Mouse (Mus musculus): Measurements from ENCODE around the gene B4galnt2. TPM values are rescaled to one million over a fixed set of nuclear protein-coding genes. Genes with fewer than 3 reads are reported as not detected.

The B4galnt2 gene
- polyA plus RNA-seq, 1 experiment, result 0.51 TPM

DNA sequence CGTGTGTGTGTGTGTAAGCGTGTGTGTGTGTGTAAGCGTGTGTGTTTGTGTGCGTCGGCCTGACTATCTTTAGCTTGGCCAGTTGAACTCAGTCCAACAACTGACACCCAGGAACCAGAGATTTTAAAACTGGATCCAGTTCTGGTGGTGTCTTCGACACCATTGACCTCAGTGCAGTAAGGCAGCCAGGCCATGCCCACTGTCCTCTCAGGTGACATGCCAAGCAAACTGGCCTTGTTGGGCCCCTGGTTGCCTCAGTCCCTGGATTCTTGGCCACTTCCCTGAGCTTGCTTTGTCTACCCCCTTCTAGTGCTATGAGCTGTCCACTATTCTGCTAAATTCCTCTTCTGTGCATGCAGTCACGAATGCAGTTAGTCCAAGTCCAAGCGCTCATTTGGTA, 53.3 kb downstream of the B4galnt2 start:
- no peak overlapping the region for H3K27ac ChIP-seq (ENCODE audit: insufficient read depth, low read length)
- H3K4me3 ChIP-seq (ENCODE audit: insufficient read depth, low read length), result no peak overlapping the region
- H3K4me1 ChIP-seq (ENCODE audit: control insufficient read depth, insufficient read depth, low read length), result 0 out of 2 replicates have a peak, but pooled peaks cover 2% of the 10 kb centered on the region
- TF ChIP-seq CTCF (IDR thresholded peaks at IDR 0.05; ENCODE audit: borderline replicate concordance, insufficient read depth, low read length) (no peak), POLR2A (IDR thresholded peaks at IDR 0.05; ENCODE audit: low read depth, low read length) (no peak)

DNA sequence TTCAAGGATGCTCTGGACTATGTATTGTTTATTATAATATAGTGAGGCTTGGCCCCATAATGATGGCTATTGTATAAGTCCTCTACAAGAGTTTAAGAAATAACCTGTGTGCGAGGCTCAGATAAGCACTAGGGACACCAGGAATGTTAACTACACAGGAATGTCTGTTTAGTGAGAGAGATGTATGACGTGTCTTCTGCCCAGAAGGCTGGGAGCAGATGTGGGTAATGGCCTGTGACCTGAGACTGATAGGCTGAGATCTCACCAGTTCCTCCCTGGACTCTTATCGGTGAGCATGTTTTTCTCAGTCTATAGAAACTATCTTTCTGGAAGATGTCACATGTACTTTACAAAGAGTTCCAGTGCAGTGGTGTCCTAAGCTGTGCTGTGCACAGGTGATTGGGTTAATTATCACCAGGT, 54.6 kb downstream of the B4galnt2 start:
- TF ChIP-seq CTCF (IDR thresholded peaks at IDR 0.05; ENCODE audit: borderline replicate concordance, insufficient read depth, low read length) (no peak), POLR2A (IDR thresholded peaks at IDR 0.05; ENCODE audit: low read depth, low read length) (no peak)
- no peak overlapping the region for H3K27ac ChIP-seq (ENCODE audit: insufficient read depth, low read length)
- H3K4me1 ChIP-seq (ENCODE audit: control insufficient read depth, insufficient read depth, low read length), result 0 out of 2 replicates have a peak, but pooled peaks cover 2% of the 10 kb centered on the region
- H3K4me3 ChIP-seq (ENCODE audit: insufficient read depth, low read length), result peak overlapping the region; percentile 65

GRCm38 (mm10) chr11:95859468-95859855, 55.2 kb downstream of the B4galnt2 start:
- Histone ChIP-seq H3K4me1 (ENCODE audit: control insufficient read depth, insufficient read depth, low read length) (0 out of 2 replicates have a peak, but pooled peaks cover 2% of the 10 kb centered on the region), H3K27ac (ENCODE audit: insufficient read depth, low read length) (peak overlapping the region; percentile 38), H3K4me3 (ENCODE audit: insufficient read depth, low read length) (peak overlapping the region; percentile 65)
- TF ChIP-seq CTCF (IDR thresholded peaks at IDR 0.05; ENCODE audit: borderline replicate concordance, insufficient read depth, low read length), result no peak
- TF ChIP-seq POLR2A (IDR thresholded peaks at IDR 0.05; ENCODE audit: low read depth, low read length), result no peak; the same call in 1 of the 2 replicates

GRCm38 (mm10) chr11:95858528-95859467, 55.9 kb downstream of the B4galnt2 start:
- peak overlapping the region; percentile 38 for H3K27ac ChIP-seq (ENCODE audit: insufficient read depth, low read length)
- H3K4me3 ChIP-seq (ENCODE audit: insufficient read depth, low read length), result peak overlapping the region; percentile 65
- H3K4me1 ChIP-seq (ENCODE audit: control insufficient read depth, insufficient read depth, low read length), result 0 out of 2 replicates have a peak, but pooled peaks cover 2% of the 10 kb centered on the region
- TF ChIP-seq POLR2A (IDR thresholded peaks at IDR 0.05; ENCODE audit: low read depth, low read length) (peak; percentile 42), CTCF (IDR thresholded peaks at IDR 0.05; ENCODE audit: borderline replicate concordance, insufficient read depth, low read length) (no peak)

- Histone ChIP-seq H3K4me1 (ENCODE audit: control insufficient read depth, insufficient read depth, low read length) (0 out of 2 replicates have a peak, but pooled peaks cover 2% of the 10 kb centered on the region), H3K27ac (ENCODE audit: insufficient read depth, low read length) (peak overlapping the region; percentile 13; the same call in 1 of the 2 replicates), H3K4me3 (ENCODE audit: insufficient read depth, low read length) (peak overlapping the region; percentile 53)
- TF ChIP-seq CTCF (IDR thresholded peaks at IDR 0.05; ENCODE audit: borderline replicate concordance, insufficient read depth, low read length) (no peak), POLR2A (IDR thresholded peaks at IDR 0.05; ENCODE audit: low read depth, low read length) (no peak)
Measured at GRCm38 (mm10) chr11:95857716-95858527, 56.8 kb downstream of the B4galnt2 start.

GRCm38 (mm10) chr11:95857306-95857705, 57.4 kb downstream of the B4galnt2 start:
- Histone ChIP-seq H3K4me3 (ENCODE audit: insufficient read depth, low read length) (no peak overlapping the region), H3K27ac (ENCODE audit: insufficient read depth, low read length) (no peak overlapping the region), H3K4me1 (ENCODE audit: control insufficient read depth, insufficient read depth, low read length) (0 out of 2 replicates have a peak, but pooled peaks cover 2% of the 10 kb centered on the region)
- TF ChIP-seq POLR2A (IDR thresholded peaks at IDR 0.05; ENCODE audit: low read depth, low read length), result no peak
- no peak for TF ChIP-seq CTCF (IDR thresholded peaks at IDR 0.05; ENCODE audit: borderline replicate concordance, insufficient read depth, low read length)

DNA sequence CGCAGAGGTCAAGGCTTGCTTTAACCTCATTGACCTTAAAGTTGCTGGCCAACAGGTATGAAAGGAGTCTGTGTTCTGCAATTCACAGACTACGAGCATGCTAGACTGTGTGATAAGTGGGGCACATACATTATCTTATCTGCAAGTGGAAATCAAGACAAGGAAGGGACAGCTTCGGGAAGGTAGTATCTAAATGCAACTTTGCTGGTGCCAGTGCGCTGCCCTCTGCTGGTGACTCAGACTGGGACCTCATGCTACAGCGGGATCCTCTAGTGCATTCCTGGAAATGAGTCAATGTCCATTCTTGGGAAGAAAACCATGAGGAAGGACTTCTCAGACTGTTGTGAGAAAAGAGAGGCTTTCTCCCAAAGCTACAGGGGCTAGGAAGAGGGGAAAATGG, 61.0 kb downstream of the B4galnt2 start:
- H3K4me1 ChIP-seq (ENCODE audit: control insufficient read depth, insufficient read depth, low read length), result 0 out of 2 replicates have a peak, but pooled peaks cover 2% of the 10 kb centered on the region
- no peak overlapping the region for H3K4me3 ChIP-seq (ENCODE audit: insufficient read depth, low read length)
- TF ChIP-seq POLR2A (IDR thresholded peaks at IDR 0.05; ENCODE audit: low read depth, low read length), result no peak
- peak; percentile 87 for TF ChIP-seq CTCF (IDR thresholded peaks at IDR 0.05; ENCODE audit: borderline replicate concordance, insufficient read depth, low read length)
- H3K27ac ChIP-seq (ENCODE audit: insufficient read depth, low read length), result no peak overlapping the region

DNA sequence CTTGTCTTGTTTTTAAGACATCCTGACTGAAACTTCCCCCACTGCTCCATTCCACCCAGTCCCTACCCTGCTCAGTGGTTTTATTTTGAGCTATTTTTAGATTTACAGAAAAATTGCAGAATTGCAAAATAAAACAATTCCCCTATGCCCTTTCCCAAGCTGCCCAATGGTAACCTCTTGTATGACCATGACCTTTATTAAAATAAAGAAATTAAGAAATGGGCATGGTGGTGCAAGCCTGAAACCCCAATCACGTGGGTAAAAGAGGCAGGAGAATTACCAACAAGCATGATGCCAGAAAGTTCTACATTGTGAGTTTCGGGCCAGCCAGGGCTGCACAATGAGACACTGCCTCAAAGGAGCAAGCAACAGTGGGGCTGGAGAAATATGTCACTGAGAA, 63.8 kb downstream of the B4galnt2 start:
- no peak for TF ChIP-seq CTCF (IDR thresholded peaks at IDR 0.05; ENCODE audit: borderline replicate concordance, insufficient read depth, low read length)
- no peak for TF ChIP-seq POLR2A (IDR thresholded peaks at IDR 0.05; ENCODE audit: low read depth, low read length)
- Histone ChIP-seq H3K4me1 (ENCODE audit: control insufficient read depth, insufficient read depth, low read length) (no peaks in the 10 kb centered on the region), H3K27ac (ENCODE audit: insufficient read depth, low read length) (no peak overlapping the region), H3K4me3 (ENCODE audit: insufficient read depth, low read length) (no peak overlapping the region)

- no peak overlapping the region for H3K27ac ChIP-seq (ENCODE audit: insufficient read depth, low read length)
- no peak overlapping the region for H3K4me3 ChIP-seq (ENCODE audit: insufficient read depth, low read length)
- no peaks in the 10 kb centered on the region for H3K4me1 ChIP-seq (ENCODE audit: control insufficient read depth, insufficient read depth, low read length)
- TF ChIP-seq POLR2A (IDR thresholded peaks at IDR 0.05; ENCODE audit: low read depth, low read length), result no peak
- no peak for TF ChIP-seq CTCF (IDR thresholded peaks at IDR 0.05; ENCODE audit: borderline replicate concordance, insufficient read depth, low read length)
Measured at GRCm38 (mm10) chr11:95844935-95845334, 69.8 kb downstream of the B4galnt2 start.

Measured in embryonic fibroblast, embryonic 13.5 days (primary cell).